Mouse (Mus musculus): ENCODE results near the gene Ppp1r9a. TPM values are rescaled to one million over a fixed set of nuclear protein-coding genes. Genes with fewer than 3 reads are reported as not detected.

Gene Ppp1r9a
- total RNA-seq, 2 experiments from 2014 or later: 0.38 to 4.0 TPM

DNA sequence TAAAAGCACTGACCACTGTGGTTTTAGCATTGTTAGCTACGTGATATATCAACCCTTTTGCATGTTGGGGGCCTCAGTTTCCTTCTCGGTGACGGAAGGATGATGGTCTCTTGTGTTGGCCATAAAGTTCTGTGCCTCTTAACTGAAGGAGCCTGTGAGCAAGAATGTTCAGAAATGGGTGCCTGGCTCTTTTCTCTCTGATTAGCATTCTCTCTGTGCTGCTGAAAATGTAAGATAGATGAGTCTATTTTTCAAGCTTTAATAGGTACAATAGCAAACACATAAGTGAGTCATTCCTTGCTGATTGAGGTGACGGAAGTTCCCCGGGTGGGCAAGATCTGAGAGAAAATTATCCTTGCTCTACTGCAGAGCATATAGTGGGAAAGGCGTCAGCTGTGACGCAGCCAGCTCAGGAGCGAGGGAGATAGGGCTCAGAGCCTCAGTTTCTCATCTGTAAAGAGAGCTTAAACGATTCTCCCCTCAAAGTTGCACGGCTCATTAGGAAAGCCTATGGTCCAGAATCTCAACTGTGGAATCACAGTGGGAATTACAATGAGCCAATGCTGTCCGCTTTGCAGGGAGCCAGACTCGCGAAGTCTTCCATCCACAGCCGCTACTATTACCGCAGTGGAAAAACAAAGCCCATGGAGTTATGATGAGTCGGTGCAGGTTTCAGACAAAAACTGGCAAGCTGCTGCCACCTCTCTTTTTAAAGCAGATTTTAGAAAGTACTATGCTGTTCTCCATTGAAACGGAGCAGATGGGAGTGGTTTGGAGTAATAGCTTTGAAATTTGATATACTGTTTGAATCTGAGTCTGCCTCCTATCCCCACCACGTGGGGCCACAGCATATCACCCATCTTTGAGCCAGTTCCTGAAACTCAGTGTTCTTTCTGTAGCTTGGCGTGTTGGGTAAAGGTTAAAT lies 275.5 kb downstream of the Ppp1r9a start:
- ATAC-seq (replicated peaks; ENCODE audit: low FRiP score, poor library complexity, severe bottlenecking): no peak

DNA sequence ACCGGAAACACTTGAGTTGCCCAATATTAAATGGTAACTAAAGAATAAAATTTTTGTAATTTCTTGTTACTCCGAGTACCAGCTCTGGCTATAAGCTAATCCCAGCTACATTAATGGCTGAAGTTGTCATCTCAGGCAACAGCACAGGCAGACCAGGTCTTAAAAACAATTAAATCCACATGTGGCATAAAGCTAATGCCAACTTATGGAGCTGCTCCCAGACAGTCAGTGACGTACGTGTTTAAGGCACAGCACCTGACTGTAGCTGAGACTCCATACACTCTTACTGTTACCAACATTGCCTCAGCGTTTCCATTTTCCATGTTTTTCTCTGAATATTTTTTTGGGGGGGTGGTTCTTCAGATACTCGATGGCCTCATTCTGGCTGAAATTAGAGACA lies 276.5 kb downstream of the Ppp1r9a start:
- ATAC-seq (replicated peaks; ENCODE audit: low FRiP score, poor library complexity, severe bottlenecking): no peak

DNA sequence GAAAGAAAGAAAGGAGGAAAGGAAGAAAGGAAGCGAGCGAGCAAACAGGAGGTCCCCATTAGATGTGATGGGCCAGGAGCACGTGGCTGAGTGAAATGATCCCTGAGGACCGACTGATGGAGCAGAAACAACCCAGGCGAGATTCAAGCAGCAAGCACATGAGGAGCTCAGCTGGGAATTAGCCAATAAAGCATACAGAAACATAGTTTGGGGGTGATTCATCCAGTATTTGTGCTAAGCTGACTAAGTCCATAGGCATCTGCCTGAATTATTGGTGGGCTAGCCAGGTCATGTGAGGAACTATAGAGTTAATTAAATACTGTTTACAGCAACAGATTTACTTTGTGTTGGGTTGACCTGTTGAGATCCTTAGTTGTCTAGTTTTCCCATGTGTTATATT lies 277.9 kb downstream of the Ppp1r9a start:
- no peak for ATAC-seq (replicated peaks; ENCODE audit: low FRiP score, poor library complexity, severe bottlenecking)

DNA sequence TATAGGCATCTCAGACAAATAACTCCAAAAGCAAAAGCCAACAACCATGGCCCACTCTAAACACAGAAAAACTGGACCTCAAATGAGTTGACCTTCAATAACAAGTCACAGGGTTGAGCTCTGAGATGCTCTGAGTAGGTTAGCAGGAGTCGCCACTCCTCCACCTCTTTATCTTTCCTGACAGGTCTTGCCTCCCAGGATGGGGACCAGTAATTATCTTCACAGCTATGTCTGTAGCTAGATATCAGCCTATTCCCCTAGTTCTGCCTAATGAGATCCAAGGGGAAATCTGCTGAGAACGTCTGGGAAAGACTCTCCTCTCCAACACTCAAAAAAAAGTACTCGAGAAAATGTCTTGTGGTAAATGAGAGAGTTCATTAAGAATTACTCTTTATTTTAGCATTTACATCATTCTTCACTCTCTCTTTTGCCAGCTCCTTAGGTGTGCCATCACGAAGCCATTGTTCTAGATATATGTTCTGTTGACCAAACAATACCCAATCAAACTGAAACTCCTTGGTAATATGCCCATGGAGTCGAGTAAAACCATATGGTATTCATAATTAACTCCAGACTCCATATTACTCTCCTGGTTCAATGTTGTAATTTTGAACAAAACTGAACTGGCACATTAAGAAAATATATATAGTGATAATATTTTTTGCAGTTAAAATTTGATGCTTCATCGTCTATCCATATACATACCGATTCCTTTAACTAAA lies 283.7 kb downstream of the Ppp1r9a start:
- ATAC-seq (replicated peaks; ENCODE audit: low FRiP score, poor library complexity, severe bottlenecking): peak; percentile 90

DNA sequence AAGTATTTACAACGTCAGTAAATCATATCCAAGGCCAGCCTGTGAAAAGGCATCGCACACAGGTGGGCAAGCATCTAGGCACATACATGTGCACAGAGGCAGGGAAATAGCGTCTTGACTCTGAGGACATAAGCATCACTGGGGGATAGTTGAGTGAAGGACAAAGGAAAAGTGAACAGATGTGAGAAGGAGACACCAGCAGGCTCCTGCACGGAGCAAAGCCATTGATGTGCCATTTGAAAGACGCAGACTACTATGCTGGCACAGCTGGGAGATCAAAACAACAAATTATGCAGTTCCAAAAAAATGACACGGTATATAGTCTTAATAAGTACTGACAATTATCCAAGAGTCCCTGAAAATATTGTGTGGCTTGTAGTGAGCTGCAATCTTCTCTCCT lies 284.9 kb downstream of the Ppp1r9a start:
- no peak for ATAC-seq (replicated peaks; ENCODE audit: low FRiP score, poor library complexity, severe bottlenecking)

DNA sequence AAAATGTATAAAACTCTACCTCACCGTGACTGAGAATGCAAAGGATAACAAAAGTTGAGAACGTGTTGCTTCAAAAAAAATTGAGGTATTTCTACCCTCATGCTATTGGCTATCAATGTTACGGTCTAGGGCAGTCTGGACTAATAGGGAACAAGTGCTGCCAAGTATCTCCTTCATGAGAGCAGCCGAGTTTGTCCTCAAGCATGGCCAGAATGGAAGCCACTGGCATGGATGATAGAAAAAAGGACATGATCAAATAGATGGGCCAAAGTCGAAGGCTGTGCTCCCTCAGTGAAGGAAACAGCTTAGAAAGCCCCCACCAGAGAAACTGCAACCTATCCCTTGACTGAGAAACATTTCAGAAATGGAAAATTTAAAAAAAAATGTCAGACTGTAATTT lies 285.3 kb downstream of the Ppp1r9a start:
- ATAC-seq (replicated peaks; ENCODE audit: low FRiP score, poor library complexity, severe bottlenecking): no peak

DNA sequence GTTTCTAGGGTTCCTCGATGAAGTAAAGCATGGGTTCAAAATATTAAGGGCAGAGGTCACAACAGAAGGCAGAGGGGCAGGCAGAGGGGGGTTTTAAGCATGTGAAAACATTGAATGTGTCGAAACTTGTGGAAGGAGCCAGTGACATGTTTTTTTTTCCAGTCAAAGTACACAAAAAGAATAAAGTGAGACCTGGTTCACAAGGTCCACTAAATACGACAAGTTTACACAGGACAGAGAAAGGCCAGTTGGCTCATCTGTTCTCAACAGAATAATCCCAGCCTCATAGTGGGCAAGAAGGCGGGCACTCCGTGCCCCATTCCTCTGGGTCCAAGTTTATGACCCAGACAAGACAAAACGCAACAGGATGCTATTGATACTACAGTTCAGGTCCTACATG lies 286.2 kb downstream of the Ppp1r9a start:
- no peak for ATAC-seq (replicated peaks; ENCODE audit: low FRiP score, poor library complexity, severe bottlenecking)

DNA sequence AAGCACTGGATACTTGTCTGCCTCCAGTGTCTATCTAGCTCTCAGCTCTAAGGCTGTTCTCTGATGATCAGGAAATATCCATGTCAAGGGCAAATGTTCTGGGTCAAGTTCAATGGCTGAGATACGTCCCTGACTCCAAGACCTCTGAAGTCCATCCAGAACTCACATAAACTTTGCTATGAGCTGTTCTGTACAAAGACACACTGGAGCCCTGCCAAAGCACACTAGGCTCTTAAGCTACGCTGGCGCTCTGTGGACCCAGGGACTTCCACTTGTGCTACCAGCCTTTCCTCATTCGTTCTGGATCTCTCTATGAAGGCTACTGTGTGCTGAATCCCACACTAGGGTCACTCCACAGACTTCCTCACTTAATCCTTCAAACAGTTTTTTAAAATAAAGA lies 286.8 kb downstream of the Ppp1r9a start:
- no peak for ATAC-seq (replicated peaks; ENCODE audit: low FRiP score, poor library complexity, severe bottlenecking)

DNA sequence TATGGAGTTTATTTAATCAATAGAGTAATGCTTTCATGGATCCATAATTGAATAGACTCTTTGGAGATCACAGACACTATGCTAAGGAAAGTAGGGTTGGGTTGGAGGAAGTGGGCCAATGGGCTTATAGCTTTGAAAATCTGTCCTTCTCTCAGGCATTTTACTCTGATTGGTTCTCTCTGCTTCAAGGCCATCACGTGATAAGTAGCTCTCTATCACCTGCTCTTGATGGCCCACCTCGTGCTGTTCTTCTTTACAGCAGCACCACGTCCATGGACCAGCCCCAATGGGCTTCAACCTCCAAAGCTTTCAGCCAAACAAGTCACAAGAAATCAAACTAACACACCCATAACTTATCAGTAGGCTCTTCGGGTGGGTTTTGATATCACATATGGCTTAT lies 288.0 kb downstream of the Ppp1r9a start:
- ATAC-seq (replicated peaks; ENCODE audit: low FRiP score, poor library complexity, severe bottlenecking): no peak

DNA sequence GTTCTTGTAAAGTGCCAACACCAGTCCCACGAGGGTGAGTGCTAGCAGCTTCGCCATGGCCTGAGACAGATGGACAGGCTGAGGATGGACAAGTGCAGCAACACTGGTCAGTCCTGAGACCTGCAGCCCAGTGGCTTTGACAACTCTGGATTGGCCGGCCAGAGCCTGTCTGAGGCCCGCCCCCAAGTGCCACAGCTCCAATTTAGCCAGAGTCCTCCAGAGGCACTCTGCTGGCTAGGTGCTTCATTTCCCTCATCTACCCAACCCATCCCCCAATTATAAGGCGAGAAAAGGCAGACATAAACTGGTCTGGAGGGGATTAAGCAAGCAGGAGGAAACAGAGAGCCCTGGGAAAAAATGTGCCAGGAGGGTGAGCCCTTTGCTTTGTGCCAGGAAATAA lies 291.0 kb downstream of the Ppp1r9a start, which contains the start of gene Pon1:
TSS of gene Pon1 (minus strand) at position 254 of the 400 bp plus-strand sequence.
- 0 out of 2 replicates have a peak, but pooled peaks have one; percentile 18 for ATAC-seq (replicated peaks; ENCODE audit: low FRiP score, poor library complexity, severe bottlenecking)

DNA sequence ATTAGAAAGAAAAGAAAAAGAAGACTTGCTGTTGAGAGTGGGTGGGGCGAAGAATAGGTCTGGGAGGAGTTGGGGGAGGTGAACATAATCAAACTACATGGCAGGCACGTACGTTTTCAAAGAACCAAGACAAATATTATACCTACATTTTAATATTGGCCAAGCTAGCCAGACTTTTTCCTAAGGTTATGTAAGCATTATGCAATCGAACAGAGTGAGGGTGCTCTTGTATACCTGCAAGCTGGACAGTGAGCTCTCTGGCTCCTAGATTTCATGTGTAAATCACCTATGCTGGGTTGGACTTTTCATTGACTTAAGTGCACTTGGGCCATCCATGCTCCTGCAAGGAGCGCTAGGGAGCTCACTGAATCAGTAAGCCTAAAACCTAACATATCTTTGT lies 295.9 kb downstream of the Ppp1r9a start:
- ATAC-seq (replicated peaks; ENCODE audit: low FRiP score, poor library complexity, severe bottlenecking): no peak

DNA sequence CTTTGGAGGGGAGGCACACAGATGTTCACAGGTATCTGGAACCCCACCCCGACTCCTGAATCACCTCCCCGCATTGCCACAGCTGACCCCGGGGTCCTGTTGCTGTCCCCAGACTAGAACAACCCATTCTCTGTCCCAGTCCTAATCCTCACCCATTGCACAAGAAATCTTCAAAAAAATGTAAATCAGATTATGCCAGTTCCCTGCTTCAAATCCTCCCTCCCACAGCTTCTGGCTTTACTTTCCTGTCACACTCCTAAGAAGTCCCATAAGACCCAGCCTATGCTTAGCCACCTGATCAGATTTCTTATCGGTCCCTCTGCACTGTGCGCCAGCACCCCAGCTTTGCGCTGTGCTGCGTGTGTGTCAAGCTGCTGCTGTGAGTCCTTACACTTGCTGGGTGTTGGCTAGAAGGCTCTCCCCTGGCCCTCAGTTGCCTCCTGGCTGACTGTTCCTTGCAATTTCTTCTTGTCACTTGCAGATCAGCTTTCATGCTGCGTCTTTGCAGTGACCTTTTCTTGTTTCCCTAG lies 296.7 kb downstream of the Ppp1r9a start:
- no peak for ATAC-seq (replicated peaks; ENCODE audit: low FRiP score, poor library complexity, severe bottlenecking)

DNA sequence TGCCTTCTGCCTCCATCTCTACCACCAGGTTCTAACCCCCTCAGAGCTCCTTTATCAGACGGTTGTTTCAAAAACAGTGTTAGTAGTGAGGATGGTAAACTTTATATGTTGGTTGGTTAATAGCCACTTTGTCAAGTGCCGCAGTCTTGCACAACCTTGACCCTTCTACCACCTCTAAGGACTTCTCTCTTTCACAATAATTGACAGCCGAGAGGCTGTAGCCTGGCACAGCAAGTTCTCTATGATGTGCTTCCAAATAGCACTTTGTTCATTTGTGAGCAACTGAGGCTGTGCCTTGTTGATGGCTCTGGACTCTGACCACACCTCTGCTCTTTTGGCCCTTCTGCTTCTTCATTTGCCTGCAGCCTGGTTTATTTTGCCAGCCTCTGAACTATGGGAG lies 297.2 kb downstream of the Ppp1r9a start:
- no peak for ATAC-seq (replicated peaks; ENCODE audit: low FRiP score, poor library complexity, severe bottlenecking)

DNA sequence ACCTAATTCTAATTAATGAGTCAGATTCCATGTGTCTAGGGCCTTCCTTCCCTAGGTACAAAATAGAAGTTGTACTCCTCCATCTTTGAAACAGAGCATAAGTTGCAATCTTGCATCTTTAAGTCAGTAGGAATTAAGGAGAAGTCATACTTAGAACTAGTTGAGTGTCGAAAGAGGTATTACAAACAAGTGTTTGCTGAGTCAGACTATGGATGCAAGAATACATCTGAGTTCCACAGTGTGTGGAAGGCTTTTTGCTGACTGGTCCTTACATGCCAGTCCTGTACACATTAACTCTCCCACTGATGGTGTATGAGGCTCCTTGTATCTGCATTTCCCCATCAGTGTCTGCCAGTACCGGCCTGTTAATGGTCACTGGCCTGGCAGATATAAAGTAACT lies 305.1 kb downstream of the Ppp1r9a start:
- no peak for ATAC-seq (replicated peaks; ENCODE audit: low FRiP score, poor library complexity, severe bottlenecking)

Other genes with a start within 250 kb of the Ppp1r9a start
- not detected in 2 replicates for gene Sgce, start 155.7 kb upstream of the Ppp1r9a start, total RNA-seq (2015; ENCODE audit: low replicate concordance)
- 0.42 and 2.0 TPM in 2 replicates for gene Sgce, start 155.7 kb upstream of the Ppp1r9a start, total RNA-seq (2017; ENCODE audit: low replicate concordance)
- 0.19 and 0.42 TPM in 2 replicates for gene Peg10, start 155.6 kb upstream of the Ppp1r9a start, total RNA-seq (2015; ENCODE audit: low replicate concordance)
- gene Peg10, start 155.6 kb upstream of the Ppp1r9a start, total RNA-seq (2017; ENCODE audit: low replicate concordance): not detected in 2 replicates

Data from erythroblast, adult 5-6 weeks (primary cell).